Mouse (Mus musculus): ENCODE data around the gene Ttll9. TPM values are rescaled to one million over a fixed set of nuclear protein-coding genes. Genes with fewer than 3 reads are reported as not detected.

Ttll9 gene
- polyA plus RNA-seq, 1 experiment from 2014 or later, result 1.6 TPM

GRCm38 (mm10) chr2:152924128-152924527, 38.2 kb upstream of the Ttll9 start:
- Histone ChIP-seq H3K4me1 (ENCODE audit: control insufficient read depth, insufficient read depth, low read length) (peaks cover 9% of the 10 kb centered on the region), H3K4me3 (ENCODE audit: low read depth, low read length) (no peak overlapping the region), H3K9me3 (replicated peaks; ENCODE audit: control insufficient read depth, low read length) (no peaks in the 10 kb centered on the region), H3K36me3 (replicated peaks; ENCODE audit: control insufficient read depth, insufficient read depth, low read depth, low read length) (no peaks in the 10 kb centered on the region), H3K9ac (replicated peaks; ENCODE audit: low read length) (0 out of 2 replicates have a peak overlapping the region, but pooled peaks have one; percentile 3), H3K27ac (replicated peaks; ENCODE audit: low read depth, low read length) (peak overlapping the region; percentile 11; the same call in 1 of the 2 replicates), H3K27me3 (ENCODE audit: control insufficient read depth, insufficient read depth, low read length) (no peaks in the 10 kb centered on the region), H3K4me2 (ENCODE audit: low read depth, low read length) (no peak overlapping the region)
- DNase-seq (ENCODE audit: low spot score) (no peak), ATAC-seq (replicated peaks; ENCODE audit: insufficient number of reproducible peaks, low FRiP score, low TSS enrichment, low read depth) (no peak)
- 50% methylated on average over 8 of the region's 8 CpGs for WGBS

GRCm38 (mm10) chr2:152924543-152924942, 37.7 kb upstream of the Ttll9 start:
- H3K9ac ChIP-seq (replicated peaks; ENCODE audit: low read length), result no peak overlapping the region
- DNase-seq (ENCODE audit: low spot score) (no peak), ATAC-seq (replicated peaks; ENCODE audit: insufficient number of reproducible peaks, low FRiP score, low TSS enrichment, low read depth) (no peak)
- no peaks in the 10 kb centered on the region for H3K9me3 ChIP-seq (replicated peaks; ENCODE audit: control insufficient read depth, low read length)
- H3K4me1 ChIP-seq (ENCODE audit: control insufficient read depth, insufficient read depth, low read length), result peaks cover 9% of the 10 kb centered on the region
- H3K27me3 ChIP-seq (ENCODE audit: control insufficient read depth, insufficient read depth, low read length), result no peaks in the 10 kb centered on the region
- H3K4me3 ChIP-seq (ENCODE audit: low read depth, low read length), result no peak overlapping the region
- 75% methylated on average over 5 of the region's 5 CpGs for WGBS
- H3K27ac ChIP-seq (replicated peaks; ENCODE audit: low read depth, low read length), result peak overlapping the region; percentile 82; the same call in 1 of the 2 replicates
- no peaks in the 10 kb centered on the region for H3K36me3 ChIP-seq (replicated peaks; ENCODE audit: control insufficient read depth, insufficient read depth, low read depth, low read length)
- no peak overlapping the region for H3K4me2 ChIP-seq (ENCODE audit: low read depth, low read length)

- DNase-seq (ENCODE audit: low spot score) (peak; percentile 79), ATAC-seq (replicated peaks; ENCODE audit: insufficient number of reproducible peaks, low FRiP score, low TSS enrichment, low read depth) (peak; percentile 54; the same call in 1 of the 2 replicates)
- H3K27me3 ChIP-seq (ENCODE audit: control insufficient read depth, insufficient read depth, low read length), result no peaks in the 10 kb centered on the region
- no peak overlapping the region for H3K4me3 ChIP-seq (ENCODE audit: low read depth, low read length)
- H3K9me3 ChIP-seq (replicated peaks; ENCODE audit: control insufficient read depth, low read length), result no peaks in the 10 kb centered on the region
- WGBS, result 28% methylated on average over 11 of the region's 11 CpGs
- no peaks in the 10 kb centered on the region for H3K36me3 ChIP-seq (replicated peaks; ENCODE audit: control insufficient read depth, insufficient read depth, low read depth, low read length)
- peaks cover 9% of the 10 kb centered on the region for H3K4me1 ChIP-seq (ENCODE audit: control insufficient read depth, insufficient read depth, low read length)
- H3K27ac ChIP-seq (replicated peaks; ENCODE audit: low read depth, low read length), result peak overlapping the region; percentile 82
- no peak overlapping the region; the same call in 1 of the 2 replicates for H3K4me2 ChIP-seq (ENCODE audit: low read depth, low read length)
- no peak overlapping the region for H3K9ac ChIP-seq (replicated peaks; ENCODE audit: low read length)
Observed at GRCm38 (mm10) chr2:152925189-152925872, 37.0 kb upstream of the Ttll9 start.

- ATAC-seq (replicated peaks; ENCODE audit: insufficient number of reproducible peaks, low FRiP score, low TSS enrichment, low read depth), result no peak
- 56% methylated on average over 9 of the region's 9 CpGs for WGBS
Observed at GRCm38 (mm10) chr2:152926896-152927295, 35.4 kb upstream of the Ttll9 start.

DNA sequence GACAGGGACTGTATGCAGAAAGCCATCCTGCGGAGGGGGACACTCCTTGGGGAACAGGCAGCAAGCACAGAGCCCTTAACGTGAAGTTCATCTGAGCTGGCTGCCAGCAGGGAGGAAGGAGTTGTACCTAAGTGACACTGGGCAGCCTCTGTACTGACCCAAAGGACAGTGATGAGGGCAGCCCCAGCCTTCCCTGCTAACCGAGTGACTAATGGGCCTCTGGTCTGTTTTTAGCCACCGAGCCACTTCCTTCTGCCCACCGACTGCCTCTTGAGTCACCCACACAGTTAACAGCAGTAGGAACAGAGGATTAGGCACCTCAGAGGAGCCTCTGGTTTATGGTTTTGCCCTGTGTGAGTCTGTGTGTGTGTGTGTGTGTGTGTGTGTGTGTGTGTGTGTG, 34.9 kb upstream of the Ttll9 start:
- Histone ChIP-seq H3K9ac (replicated peaks; ENCODE audit: low read length) (no peak overlapping the region), H3K9me3 (replicated peaks; ENCODE audit: control insufficient read depth, low read length) (no peaks in the 10 kb centered on the region), H3K36me3 (replicated peaks; ENCODE audit: control insufficient read depth, insufficient read depth, low read depth, low read length) (no peaks in the 10 kb centered on the region), H3K4me2 (ENCODE audit: low read depth, low read length) (no peak overlapping the region), H3K4me3 (ENCODE audit: low read depth, low read length) (no peak overlapping the region), H3K4me1 (ENCODE audit: control insufficient read depth, insufficient read depth, low read length) (peaks cover 7% of the 10 kb centered on the region), H3K27me3 (ENCODE audit: control insufficient read depth, insufficient read depth, low read length) (no peaks in the 10 kb centered on the region), H3K27ac (replicated peaks; ENCODE audit: low read depth, low read length) (no peak overlapping the region)
- WGBS, result 61% methylated on average over 5 of the region's 5 CpGs
- no peak for ATAC-seq (replicated peaks; ENCODE audit: insufficient number of reproducible peaks, low FRiP score, low TSS enrichment, low read depth)
- DNase-seq (ENCODE audit: low spot score), result no peak

More at GRCm38 (mm10) chr2:152926896-152927295, 35.4 kb upstream of the Ttll9 start:
- no peak overlapping the region for H3K9ac ChIP-seq (replicated peaks; ENCODE audit: low read length)
- no peak overlapping the region for H3K4me2 ChIP-seq (ENCODE audit: low read depth, low read length)
- H3K4me3 ChIP-seq (ENCODE audit: low read depth, low read length), result no peak overlapping the region
- no peaks in the 10 kb centered on the region for H3K27me3 ChIP-seq (ENCODE audit: control insufficient read depth, insufficient read depth, low read length)
- no peaks in the 10 kb centered on the region for H3K9me3 ChIP-seq (replicated peaks; ENCODE audit: control insufficient read depth, low read length)
- no peak overlapping the region for H3K27ac ChIP-seq (replicated peaks; ENCODE audit: low read depth, low read length)
- H3K36me3 ChIP-seq (replicated peaks; ENCODE audit: control insufficient read depth, insufficient read depth, low read depth, low read length), result no peaks in the 10 kb centered on the region
- peaks cover 9% of the 10 kb centered on the region for H3K4me1 ChIP-seq (ENCODE audit: control insufficient read depth, insufficient read depth, low read length)
- no peak for DNase-seq (ENCODE audit: low spot score)

GRCm38 (mm10) chr2:152928219-152928987, 33.9 kb upstream of the Ttll9 start:
- Histone ChIP-seq H3K27me3 (ENCODE audit: control insufficient read depth, insufficient read depth, low read length) (no peaks in the 10 kb centered on the region), H3K4me1 (ENCODE audit: control insufficient read depth, insufficient read depth, low read length) (peaks cover 7% of the 10 kb centered on the region), H3K9me3 (replicated peaks; ENCODE audit: control insufficient read depth, low read length) (no peaks in the 10 kb centered on the region), H3K27ac (replicated peaks; ENCODE audit: low read depth, low read length) (no peak overlapping the region), H3K4me3 (ENCODE audit: low read depth, low read length) (no peak overlapping the region), H3K36me3 (replicated peaks; ENCODE audit: control insufficient read depth, insufficient read depth, low read depth, low read length) (no peaks in the 10 kb centered on the region), H3K9ac (replicated peaks; ENCODE audit: low read length) (no peak overlapping the region; the same call in 1 of the 2 replicates), H3K4me2 (ENCODE audit: low read depth, low read length) (no peak overlapping the region)
- no peak for ATAC-seq (replicated peaks; ENCODE audit: insufficient number of reproducible peaks, low FRiP score, low TSS enrichment, low read depth)
- DNase-seq (ENCODE audit: low spot score), result no peak
- 42% methylated on average over 14 of the region's 14 CpGs for WGBS

GRCm38 (mm10) chr2:152928988-152929370, 33.3 kb upstream of the Ttll9 start:
- Histone ChIP-seq H3K4me3 (ENCODE audit: low read depth, low read length) (no peak overlapping the region), H3K27ac (replicated peaks; ENCODE audit: low read depth, low read length) (no peak overlapping the region), H3K27me3 (ENCODE audit: control insufficient read depth, insufficient read depth, low read length) (no peaks in the 10 kb centered on the region), H3K4me2 (ENCODE audit: low read depth, low read length) (no peak overlapping the region), H3K36me3 (replicated peaks; ENCODE audit: control insufficient read depth, insufficient read depth, low read depth, low read length) (no peaks in the 10 kb centered on the region), H3K4me1 (ENCODE audit: control insufficient read depth, insufficient read depth, low read length) (peaks cover 7% of the 10 kb centered on the region), H3K9me3 (replicated peaks; ENCODE audit: control insufficient read depth, low read length) (no peaks in the 10 kb centered on the region), H3K9ac (replicated peaks; ENCODE audit: low read length) (no peak overlapping the region)
- no peak for DNase-seq (ENCODE audit: low spot score)
- no peak for ATAC-seq (replicated peaks; ENCODE audit: insufficient number of reproducible peaks, low FRiP score, low TSS enrichment, low read depth)
- 70% methylated on average over 3 of the region's 3 CpGs for WGBS

- H3K4me2 ChIP-seq (ENCODE audit: low read depth, low read length), result no peak overlapping the region
- DNase-seq (ENCODE audit: low spot score) (no peak), ATAC-seq (replicated peaks; ENCODE audit: insufficient number of reproducible peaks, low FRiP score, low TSS enrichment, low read depth) (no peak)
- WGBS, result 27% methylated on average over 2 of the region's 2 CpGs
- H3K27me3 ChIP-seq (ENCODE audit: control insufficient read depth, insufficient read depth, low read length), result no peaks in the 10 kb centered on the region
- H3K9me3 ChIP-seq (replicated peaks; ENCODE audit: control insufficient read depth, low read length), result no peaks in the 10 kb centered on the region
- H3K9ac ChIP-seq (replicated peaks; ENCODE audit: low read length), result no peak overlapping the region
- no peaks in the 10 kb centered on the region for H3K36me3 ChIP-seq (replicated peaks; ENCODE audit: control insufficient read depth, insufficient read depth, low read depth, low read length)
- no peak overlapping the region for H3K27ac ChIP-seq (replicated peaks; ENCODE audit: low read depth, low read length)
- no peak overlapping the region for H3K4me3 ChIP-seq (ENCODE audit: low read depth, low read length)
- peaks cover 5% of the 10 kb centered on the region for H3K4me1 ChIP-seq (ENCODE audit: control insufficient read depth, insufficient read depth, low read length)
Observed at GRCm38 (mm10) chr2:152930276-152930675, 32.0 kb upstream of the Ttll9 start.
